ENCODE assay signal across 17 mouse cellular contexts in genomic region chr13:12083443-12084111, GRCm38 (mm10). TPM values are rescaled to one million over a fixed set of nuclear protein-coding genes. Genes with fewer than 3 reads are reported as not detected.
A peak's percentile ranks its signal among the peaks of the same experiment; 100 is the strongest.
DNase-seq lines count a peak whose midpoint lies in the region; ATAC-seq and TF ChIP-seq lines count a peak whose summit lies in the region.
"Had no signal": no experiment of that assay in that cellular context is flagged by ENCODE, and none has a peak within 500 bp of the region (broad histone marks: within the 10 kb centered on the region; RNA-seq: fewer than 3 reads in every experiment).

No protein-coding gene starts in this region.

- peaks cover 82% of the 10 kb centered on the region for H3K4me1 ChIP-seq in heart, embryonic 12.5 days (replicated peaks)
- no peaks in the 10 kb centered on the region for H3K4me1 ChIP-seq in thymus, adult 2 months (replicated peaks; ENCODE audit: control insufficient read depth, insufficient read depth, low read length)
- no peaks in the 10 kb centered on the region for H3K4me1 ChIP-seq in stomach, postnatal 0 days (replicated peaks; ENCODE audit: control insufficient read depth, insufficient read depth)
- H3K4me1 ChIP-seq: embryonic facial prominence, embryonic 13.5 days; kidney, embryonic 15.5 days; stomach, embryonic 15.5 days had no signal

- peak overlapping the region; percentile 25 for H3K4me2 ChIP-seq in heart, embryonic 12.5 days
- H3K4me2 ChIP-seq in stomach, postnatal 0 days (replicated peaks; ENCODE audit: low read depth) = no peak overlapping the region
- H3K4me2 ChIP-seq: embryonic facial prominence, embryonic 13.5 days; kidney, embryonic 15.5 days; liver, embryonic 11.5 days; stomach, embryonic 15.5 days had no signal

- TF ChIP-seq CTCF in left cerebral cortex, adult 2 months (IDR thresholded peaks at IDR 0.05) = no peak
- no peak for TF ChIP-seq CTCF in thymus, adult 2 months (IDR thresholded peaks at IDR 0.05; ENCODE audit: borderline replicate concordance, control insufficient read depth, extremely low read depth, insufficient read depth, low read length, poor library complexity)
- TF ChIP-seq CTCF in stomach, postnatal 0 days (IDR thresholded peaks at IDR 0.05; ENCODE audit: low read depth) = no peak

- no peaks in the 10 kb centered on the region for H3K9me3 ChIP-seq in heart, embryonic 12.5 days (replicated peaks)
- no peaks in the 10 kb centered on the region for H3K9me3 ChIP-seq in stomach, postnatal 0 days (ENCODE audit: control insufficient read depth, low read length)
- H3K9me3 ChIP-seq: embryonic facial prominence, embryonic 13.5 days; kidney, embryonic 15.5 days; stomach, embryonic 15.5 days had no signal

- 21% methylated on average over 10 of the region's 10 CpGs for WGBS in heart, embryonic 12.5 days
- WGBS in thymus, adult 2 months = 72% methylated on average over 10 of the region's 10 CpGs
- WGBS in stomach, postnatal 0 days = 32% methylated on average over 10 of the region's 10 CpGs

- no peak for DNase-seq in heart, postnatal 25 days (ENCODE audit: low spot score)
- DNase-seq in left cerebral cortex, adult 2 months (ENCODE audit: extremely low spot score in 1 of 2, low spot score in 2 of 2) = no peak
- no peak for DNase-seq in left cerebral cortex, adult 8-10 months (ENCODE audit: low spot score in 2 of 2)
- DNase-seq in thymus, postnatal 0 days (ENCODE audit: low spot score) = peak; percentile 29
- DNase-seq in thymus, adult 2 months = no peak
- no peak for DNase-seq in stomach, postnatal 0 days (ENCODE audit: low spot score)
- DNase-seq: adrenal gland, postnatal 14 days; lung, postnatal 10 days; thymus, postnatal 4 days had no signal

- H3K27ac ChIP-seq in heart, embryonic 12.5 days (ENCODE audit: poor library complexity, severe bottlenecking) = peak overlapping the region; percentile 30; the same call in 1 of the 2 replicates
- peak overlapping the region; percentile 28; the same call in 1 of the 2 replicates for H3K27ac ChIP-seq in left cerebral cortex, adult 2 months
- H3K27ac ChIP-seq in thymus, adult 2 months (ENCODE audit: control insufficient read depth, insufficient read depth, low read length) = no peak overlapping the region
- H3K27ac ChIP-seq in stomach, postnatal 0 days (replicated peaks) = no peak overlapping the region
- H3K27ac ChIP-seq: embryonic facial prominence, embryonic 13.5 days; hindbrain, postnatal 0 days; kidney, embryonic 15.5 days; stomach, embryonic 15.5 days had no signal

- intact Hi-C loops in heart, postnatal 25 days (cut with DNase I) = no loop called here
- intact Hi-C loops in left cerebral cortex, adult 2 months (cut with DNase I) = no loop called here

- TF ChIP-seq POLR2A in thymus, adult 2 months (IDR thresholded peaks at IDR 0.05; ENCODE audit: control insufficient read depth, extremely low read depth, insufficient read depth, low read length, poor library complexity) = no peak

- peak; percentile 37 for TF ChIP-seq EP300 in stomach, postnatal 0 days (optimal IDR thresholded peaks at IDR 0.05)

- ATAC-seq in heart, embryonic 12.5 days (ENCODE audit: insufficient number of reproducible peaks, low FRiP score) = no peak
- no peak; the same call in 1 of the 2 replicates for ATAC-seq in stomach, postnatal 0 days (ENCODE audit: low FRiP score, low TSS enrichment)
- no peak for ATAC-seq in granulocyte monocyte progenitor cell, adult 5-6 weeks (replicated peaks; ENCODE audit: poor library complexity, severe bottlenecking)
- ATAC-seq: hindbrain, postnatal 0 days had no signal

- no peaks in the 10 kb centered on the region for H3K27me3 ChIP-seq in heart, embryonic 12.5 days (replicated peaks)
- H3K27me3 ChIP-seq in thymus, adult 2 months (ENCODE audit: control insufficient read depth, insufficient read depth, low read length) = no peaks in the 10 kb centered on the region
- no peaks in the 10 kb centered on the region for H3K27me3 ChIP-seq in stomach, postnatal 0 days (ENCODE audit: control insufficient read depth, insufficient read depth, low read length)
- H3K27me3 ChIP-seq: embryonic facial prominence, embryonic 13.5 days; kidney, embryonic 15.5 days; stomach, embryonic 15.5 days had no signal

- no peak overlapping the region for H3K4me3 ChIP-seq in heart, embryonic 12.5 days
- H3K4me3 ChIP-seq in left cerebral cortex, adult 2 months = no peak overlapping the region
- H3K4me3 ChIP-seq in thymus, adult 2 months (ENCODE audit: control insufficient read depth, insufficient read depth, low read length) = no peak overlapping the region
- no peak overlapping the region for H3K4me3 ChIP-seq in stomach, postnatal 0 days (ENCODE audit: low read depth, low read length)
- H3K4me3 ChIP-seq: embryonic facial prominence, embryonic 13.5 days; kidney, embryonic 15.5 days; stomach, embryonic 15.5 days had no signal

- no peak overlapping the region for H3K9ac ChIP-seq in heart, embryonic 12.5 days
- H3K9ac ChIP-seq in stomach, postnatal 0 days (ENCODE audit: low read length) = no peak overlapping the region
- H3K9ac ChIP-seq: embryonic facial prominence, embryonic 13.5 days; kidney, embryonic 15.5 days; stomach, embryonic 15.5 days had no signal

- peaks cover 5% of the 10 kb centered on the region; the same call in 1 of the 2 replicates for H3K36me3 ChIP-seq in heart, embryonic 12.5 days
- no peaks in the 10 kb centered on the region for H3K36me3 ChIP-seq in thymus, adult 2 months (ENCODE audit: control insufficient read depth, insufficient read depth, low read length)
- no peaks in the 10 kb centered on the region for H3K36me3 ChIP-seq in stomach, postnatal 0 days (ENCODE audit: control insufficient read depth, insufficient read depth, low read length)
- H3K36me3 ChIP-seq: embryonic facial prominence, embryonic 13.5 days; kidney, embryonic 15.5 days; stomach, embryonic 15.5 days had no signal

RNA-seq across cellular contexts. Expression of gene Ryr2, which starts 23.2 kb away (rescaled TPM):
- polyA plus RNA-seq in heart, embryonic 12.5 days (2016; fragmentation: Nextera tagmentation; extraction: Ambion mirVana) = 35.3 and 40.1 TPM in 2 replicates
- total RNA-seq in heart, postnatal 25 days (2021) = 1,000 to 10,000 TPM in 1 of 2 experiments, 100 to 1,000 TPM in 1; 936 to 1,019 TPM
- total RNA-seq in left cerebral cortex, adult 2 months (2021) = 100 to 1,000 TPM; 200 to 212 TPM
- total RNA-seq in left cerebral cortex, adult 8-10 months (2022) = 100 to 1,000 TPM; 139 to 174 (median 157) TPM
- 0.21 and 0.68 TPM in 2 replicates for polyA plus RNA-seq in thymus, postnatal 0 days (2015; fragmentation: Nextera tagmentation; extraction: Ambion mirVana)
- polyA plus RNA-seq in thymus, adult 2 months (2012; rRNA removed) = 0.61 and 3.6 TPM in 2 replicates
- 0.61 and 0.62 TPM in 2 replicates for polyA plus RNA-seq in stomach, postnatal 0 days (2015; fragmentation: Nextera tagmentation; extraction: Ambion mirVana)
- not detected in 2 replicates for total RNA-seq in granulocyte monocyte progenitor cell, adult 5-6 weeks (2014; fragmentation: Nextera tagmentation)
- not detected in 2 replicates for total RNA-seq in granulocyte monocyte progenitor cell, adult 5-6 weeks (2017)
- total RNA-seq: monocyte, adult 5-6 weeks had no signal

Comparison
In these comparisons a context has a peak if more than half of its experiments do, and no peak if none do; other contexts are left out.
1. H3K27ac ChIP-seq: peak in heart, embryonic 12.5 days (single experiment) and left cerebral cortex, adult 2 months (single experiment); none in thymus, adult 2 months (single experiment) and stomach, postnatal 0 days (single experiment).
2. RNA of gene Ryr2, which starts 23.2 kb away (total RNA-seq): 936 to 1,019 TPM in heart, postnatal 25 days, 200 to 212 TPM in left cerebral cortex, adult 2 months and 139 to 174 TPM in left cerebral cortex, adult 8-10 months; not detected in granulocyte monocyte progenitor cell, adult 5-6 weeks; every median in the first group is over 100 times any median in the second.